Mouse (Mus musculus): ENCODE data around the gene Stim1.

Stim1 gene

DNA sequence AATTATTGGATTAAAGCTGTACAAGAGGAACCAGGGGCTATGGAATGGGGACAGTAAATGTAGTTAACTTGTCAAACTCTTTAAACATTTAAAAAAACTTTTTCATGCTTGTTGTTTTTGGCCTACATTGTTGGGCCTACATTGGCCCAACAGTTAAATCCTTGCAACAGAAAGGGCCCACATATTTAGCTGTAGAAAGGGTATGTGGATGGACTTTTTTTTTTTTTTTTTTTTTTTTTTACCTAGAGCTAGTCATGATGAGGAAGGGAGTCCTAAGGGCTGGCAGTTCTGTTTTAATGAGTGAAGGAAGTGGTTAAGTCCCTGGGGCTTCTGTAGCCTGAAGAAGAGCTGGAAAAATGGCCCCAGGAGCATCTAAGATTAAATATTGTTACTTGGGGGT is 42.7 kb downstream of the Stim1 start:
- no peak for DNase-seq

DNA sequence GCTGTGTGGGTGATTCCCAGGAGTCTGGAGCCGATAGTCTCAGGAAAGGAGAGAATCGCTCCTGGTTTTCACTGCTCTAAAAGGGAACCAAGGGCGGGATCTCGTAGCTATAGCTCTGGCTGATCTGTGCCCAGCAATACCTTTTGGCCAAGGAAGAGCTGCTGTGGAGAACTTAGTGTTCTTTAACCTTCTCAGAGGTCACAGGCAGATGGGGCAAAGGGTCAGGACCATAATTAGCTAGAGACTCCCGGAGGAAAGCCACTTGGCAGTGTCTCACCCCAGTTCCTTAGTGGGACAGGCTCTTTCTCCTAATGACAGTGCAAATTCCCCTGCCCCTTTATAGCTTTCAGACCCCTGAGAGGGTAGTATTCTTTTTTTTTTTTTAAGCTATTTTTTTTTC is 43.2 kb downstream of the Stim1 start:
- DNase-seq: no peak

DNA sequence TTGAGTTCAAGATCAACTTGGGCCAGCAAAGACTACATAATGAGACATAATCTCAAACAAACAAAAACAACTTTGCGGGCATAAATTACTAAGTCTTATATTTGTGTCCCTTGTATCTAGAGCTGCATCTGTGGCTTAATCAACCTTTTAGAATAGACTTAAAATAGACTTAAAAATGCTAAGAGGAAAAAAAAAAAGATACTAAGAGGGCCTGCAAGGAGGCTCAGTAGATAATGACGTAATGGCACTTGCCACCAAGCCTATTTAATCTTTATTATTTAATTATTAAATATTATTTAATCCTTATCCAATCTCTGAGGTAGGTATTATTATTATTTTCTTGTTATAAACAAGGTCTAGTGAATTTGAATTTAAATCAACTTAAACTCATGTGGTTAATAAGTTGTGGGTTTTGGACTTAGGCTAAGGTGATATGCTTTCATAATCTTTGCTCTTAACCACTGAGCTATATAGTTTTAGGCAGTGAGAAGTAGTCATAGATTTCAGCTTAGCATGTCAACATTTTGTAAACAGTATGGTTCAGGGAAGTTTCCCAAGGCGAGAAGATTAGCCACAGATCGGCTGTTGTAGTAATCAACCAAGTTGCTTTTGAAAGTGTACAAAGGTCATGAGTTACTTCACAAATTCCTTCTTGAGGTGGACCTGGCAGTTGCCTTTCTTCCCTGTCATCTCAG is 45.4 kb downstream of the Stim1 start:
- DNase-seq: no peak

DNA sequence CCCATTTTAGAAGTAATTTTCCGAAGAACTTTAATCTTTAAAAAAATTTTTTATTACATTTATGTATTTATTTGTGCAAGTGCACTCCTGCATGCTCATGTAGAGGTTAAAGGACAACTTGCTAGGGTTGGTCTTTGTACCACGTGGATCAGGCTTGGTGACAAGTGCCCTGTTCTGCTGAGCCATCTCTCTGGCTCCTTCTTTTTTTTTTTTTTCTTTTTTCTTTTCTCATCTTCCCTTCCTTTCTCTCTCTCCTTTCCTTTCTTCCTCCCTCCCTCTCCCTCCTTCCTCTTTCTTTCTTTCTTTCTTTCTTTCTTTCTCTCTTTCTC is 45.9 kb downstream of the Stim1 start:
- no peak for DNase-seq

DNA sequence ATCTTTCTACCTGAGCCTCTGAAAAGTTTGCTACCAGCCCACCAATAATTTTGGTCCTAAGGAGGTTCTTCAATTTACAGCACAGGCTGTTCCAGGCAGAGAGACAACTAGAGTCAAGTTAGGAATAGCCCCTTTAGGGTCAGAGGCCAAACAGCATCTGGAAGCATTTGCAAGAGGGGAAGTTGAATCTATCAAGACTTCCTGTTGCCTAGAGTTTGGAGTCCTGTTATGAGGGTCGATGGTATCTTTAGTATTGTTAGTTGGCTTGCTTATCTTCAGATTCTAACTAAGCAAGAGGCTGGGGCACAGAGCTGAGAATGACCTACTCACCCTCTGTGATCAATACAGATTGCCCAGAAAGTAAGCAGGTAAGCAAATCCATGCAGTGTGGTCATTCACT is 46.5 kb downstream of the Stim1 start:
- no peak for DNase-seq

DNA sequence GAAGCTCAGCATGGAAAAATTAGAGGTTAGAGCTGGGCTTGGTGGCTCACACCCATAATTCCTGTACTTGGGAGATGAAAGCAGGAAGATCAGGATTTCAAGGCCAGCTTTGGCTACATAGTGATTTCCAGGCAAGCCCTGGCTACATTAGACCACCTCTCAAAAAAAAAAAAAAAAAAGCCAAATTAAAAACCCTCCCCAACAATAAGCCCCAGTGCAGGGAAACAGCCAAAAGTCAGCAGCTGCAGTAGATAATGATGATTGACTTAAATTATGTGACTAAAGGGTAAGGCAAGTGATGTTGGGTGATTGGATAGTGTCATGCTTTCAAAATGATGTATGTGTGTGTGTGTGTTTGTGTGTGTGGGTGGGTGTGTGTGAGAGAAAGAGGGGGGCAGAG is 47.3 kb downstream of the Stim1 start:
- DNase-seq: no peak

DNA sequence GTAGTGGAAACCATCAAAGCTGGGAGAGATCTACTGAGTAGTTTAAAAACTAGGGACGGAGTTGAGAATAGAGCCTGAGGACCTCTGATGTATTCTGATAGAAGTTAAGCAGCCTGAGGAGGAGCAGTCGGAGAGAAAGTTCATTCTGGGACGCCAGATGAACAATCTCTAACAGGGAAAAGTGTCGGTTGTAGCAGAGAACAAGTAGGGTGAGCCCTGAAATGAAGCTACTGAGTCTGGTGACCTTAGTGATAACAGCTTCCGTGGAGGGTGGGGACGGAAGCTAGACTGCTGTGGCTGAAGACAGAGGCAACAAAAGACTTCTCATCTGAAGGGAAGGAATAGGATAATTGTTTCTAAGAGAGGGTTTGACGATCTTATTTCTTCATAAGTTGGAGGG is 47.8 kb downstream of the Stim1 start:
- DNase-seq: no peak

DNA sequence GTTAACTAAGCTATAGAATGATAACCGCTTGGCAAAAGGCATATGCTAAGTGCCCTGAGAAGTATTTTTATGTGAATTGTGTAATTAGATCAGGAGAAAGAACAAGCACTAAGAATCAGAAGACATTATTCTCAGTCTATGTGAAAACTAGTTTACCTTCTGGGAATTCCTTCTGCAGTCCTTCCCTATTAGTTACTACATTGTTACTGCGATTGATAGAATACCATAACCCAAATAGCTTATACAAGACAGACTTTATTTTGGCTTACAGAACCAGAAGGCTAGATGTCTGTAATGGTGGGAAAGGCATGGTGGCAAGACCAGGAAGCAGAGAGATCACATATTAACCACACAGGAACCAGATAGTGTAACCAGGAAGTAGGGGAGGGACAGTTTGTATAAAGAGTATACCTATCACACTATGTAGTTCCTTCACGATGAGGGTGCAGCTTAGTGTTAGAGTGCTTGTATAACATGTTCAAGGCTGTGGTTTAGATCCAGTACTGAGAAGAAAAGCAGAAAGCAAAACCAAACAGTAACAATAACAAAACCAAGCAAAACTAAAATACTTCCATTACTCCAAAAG is 50.1 kb downstream of the Stim1 start:
- DNase-seq: no peak

DNA sequence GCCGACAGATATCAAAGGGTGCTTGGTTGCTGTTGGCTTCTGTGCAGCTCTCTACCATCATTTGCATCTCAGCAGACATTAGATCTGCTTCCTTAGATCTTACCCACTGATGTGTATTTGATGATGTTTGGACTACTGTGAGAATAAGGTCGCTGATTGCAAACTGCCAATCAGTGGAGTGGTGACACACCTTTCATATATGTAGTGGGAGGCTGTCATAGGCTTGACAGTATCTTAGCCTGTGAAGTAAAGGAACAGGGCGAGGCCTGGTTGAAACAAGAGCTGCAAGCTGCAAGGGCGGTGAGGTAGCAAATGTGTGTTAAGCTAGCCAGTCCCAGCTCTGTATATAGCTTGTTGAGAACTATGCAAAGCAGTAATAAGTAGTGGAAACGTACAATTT is 54.5 kb downstream of the Stim1 start:
- DNase-seq: no peak

DNA sequence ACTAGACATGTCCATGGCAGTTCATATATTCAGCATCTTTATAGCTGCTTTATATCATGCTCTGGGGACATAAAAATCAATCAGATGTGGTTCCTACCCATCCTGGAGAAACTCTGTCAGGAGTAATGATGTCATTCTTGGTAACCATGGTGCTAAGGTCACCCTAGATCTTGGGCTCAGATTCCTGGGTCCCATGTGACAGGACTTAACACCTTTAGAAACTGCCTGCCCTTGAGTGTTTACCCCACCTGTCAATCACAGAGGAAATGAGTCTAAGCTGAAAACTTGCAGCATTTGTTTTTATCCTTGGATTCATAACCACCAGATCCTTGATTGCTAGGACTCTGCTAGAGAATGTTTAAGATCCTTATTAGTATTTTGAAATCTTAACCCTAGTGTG is 58.7 kb downstream of the Stim1 start:
- no peak for DNase-seq

DNA sequence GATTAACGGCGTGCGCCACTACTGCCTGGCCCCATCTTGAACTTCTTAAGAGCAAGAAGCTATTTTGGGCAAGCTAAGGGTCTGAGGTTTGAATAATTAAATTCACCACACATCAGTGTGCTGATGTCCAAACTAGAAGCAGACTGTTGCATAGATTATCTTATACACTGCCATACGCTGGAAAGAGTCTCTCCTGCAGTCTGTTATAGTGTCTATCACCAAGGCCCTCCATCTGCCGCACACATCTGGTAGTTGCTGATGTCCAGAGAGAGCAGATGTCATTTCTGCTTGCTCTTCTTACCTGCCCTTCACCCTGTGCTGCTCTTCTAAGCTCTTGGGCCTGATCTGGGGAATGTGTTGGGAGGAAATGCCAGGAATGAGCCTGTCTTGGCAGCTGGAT is 62.7 kb downstream of the Stim1 start:
- DNase-seq: no peak

DNA sequence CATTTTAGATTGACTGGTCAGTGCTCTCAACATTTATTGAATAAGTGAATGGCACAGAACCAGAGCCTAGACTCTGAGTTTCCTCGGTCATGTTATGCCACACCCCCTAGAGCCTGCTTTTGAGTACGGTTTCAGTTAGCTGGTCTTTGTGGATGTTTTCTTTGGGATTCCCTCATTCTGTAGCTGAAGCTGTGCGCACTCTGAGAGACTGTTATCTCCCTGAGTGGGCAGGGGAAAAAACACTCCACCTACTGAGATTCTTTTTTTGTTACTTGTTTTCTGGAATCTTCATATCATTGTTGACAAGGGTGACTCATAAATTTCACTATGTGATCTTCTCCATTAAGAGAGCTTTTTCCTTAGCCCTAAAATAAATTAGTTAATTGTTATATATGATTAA is 63.9 kb downstream of the Stim1 start:
- DNase-seq: no peak

DNA sequence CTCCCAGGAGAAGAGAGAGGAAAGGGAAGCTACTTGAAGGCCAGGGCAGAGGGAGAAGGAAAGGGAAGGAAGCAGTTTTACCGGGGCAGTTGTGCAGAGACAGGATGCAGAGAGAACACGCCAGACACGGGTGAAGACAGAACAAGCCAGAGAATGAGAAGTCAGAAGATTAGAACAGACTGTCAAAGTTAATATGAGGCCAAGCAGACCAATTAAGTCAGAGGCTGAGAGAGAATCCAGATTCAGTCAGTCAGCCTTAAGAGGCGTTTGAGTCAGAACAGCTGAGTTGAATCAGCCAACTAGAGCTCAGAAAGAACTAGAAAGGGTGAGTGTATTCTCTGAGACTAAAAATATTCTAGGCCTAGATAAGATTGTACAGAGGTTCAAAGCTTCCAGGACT is 66.1 kb downstream of the Stim1 start:
- no peak for DNase-seq

DNA sequence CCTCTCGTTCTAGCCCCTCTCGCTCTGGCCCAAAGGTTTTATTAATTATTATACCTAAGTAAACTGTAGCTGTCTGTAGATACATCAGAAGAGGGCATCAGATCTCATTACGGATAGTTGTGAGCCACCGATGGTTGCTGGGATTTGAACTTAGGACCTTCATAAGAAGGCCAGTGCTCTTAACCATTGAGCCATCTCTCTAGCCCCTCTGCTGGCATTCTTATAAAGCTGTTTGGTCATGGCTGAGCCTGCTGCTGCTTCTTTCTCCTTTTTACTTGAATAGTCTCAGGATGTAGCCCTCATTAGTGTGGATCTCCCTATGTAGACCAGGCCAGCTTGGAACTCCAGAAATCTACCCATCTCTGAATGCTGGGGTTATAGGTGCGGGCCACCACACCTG is 69.7 kb downstream of the Stim1 start:
- DNase-seq: no peak

DNA sequence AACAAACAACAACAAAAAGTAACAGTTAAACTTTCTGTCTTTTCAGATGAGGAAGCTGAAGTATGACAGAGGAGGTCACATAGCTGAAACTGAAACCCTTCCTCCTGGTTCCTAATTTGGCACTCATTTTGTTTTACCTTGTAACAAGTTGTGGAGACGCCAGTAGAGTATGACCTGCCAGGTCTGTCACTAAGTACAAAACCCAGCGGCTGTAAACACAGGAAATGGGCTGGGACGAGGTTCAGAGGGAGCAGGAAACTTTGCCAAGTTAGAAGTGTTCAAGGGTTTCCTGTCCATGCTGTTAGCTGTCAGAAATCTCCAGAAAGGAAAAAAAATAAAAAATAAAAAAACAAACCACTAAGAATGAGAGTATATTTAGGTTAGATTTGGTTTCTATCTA is 70.3 kb downstream of the Stim1 start:
- peak; percentile 52 for DNase-seq

DNA sequence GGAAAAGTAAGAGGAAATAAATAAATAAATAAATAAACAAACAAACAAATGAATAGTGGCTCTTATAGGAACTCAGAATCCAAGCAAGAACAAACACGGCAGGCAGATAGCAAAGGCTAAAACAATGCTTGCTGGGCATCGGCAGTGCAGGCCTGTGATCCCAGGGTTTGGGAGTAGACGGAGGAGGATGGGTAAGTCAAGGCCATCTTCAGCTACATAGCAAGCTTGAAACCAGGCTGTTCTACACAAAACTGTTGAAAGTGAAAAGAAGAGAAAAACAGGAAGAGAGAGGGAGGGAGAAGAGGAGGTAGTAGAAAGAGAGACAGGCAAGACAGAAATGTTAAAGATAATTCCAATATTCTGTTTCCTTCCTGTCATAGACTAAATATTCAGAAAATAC is 71.3 kb downstream of the Stim1 start:
- DNase-seq: no peak

DNA sequence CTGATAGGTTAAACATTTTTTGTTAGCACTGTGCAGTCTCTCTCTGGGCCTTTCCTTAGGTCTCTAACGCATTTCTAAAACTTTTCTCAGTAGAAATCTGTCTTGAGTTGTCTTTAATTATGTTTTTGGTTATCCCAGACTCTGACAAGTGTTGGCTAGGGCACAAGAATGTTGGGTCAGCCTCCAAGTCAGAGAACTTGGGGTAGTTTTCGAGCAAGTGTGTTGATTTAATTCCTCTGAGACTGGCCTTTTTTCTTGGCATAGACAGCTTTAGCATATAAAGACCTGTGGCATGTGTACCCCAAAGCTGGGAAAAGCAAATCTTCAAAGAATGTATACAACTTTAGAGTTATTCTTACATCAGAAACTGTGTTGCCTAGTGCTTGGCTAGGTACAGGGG is 78.3 kb downstream of the Stim1 start:
- no peak for DNase-seq

DNA sequence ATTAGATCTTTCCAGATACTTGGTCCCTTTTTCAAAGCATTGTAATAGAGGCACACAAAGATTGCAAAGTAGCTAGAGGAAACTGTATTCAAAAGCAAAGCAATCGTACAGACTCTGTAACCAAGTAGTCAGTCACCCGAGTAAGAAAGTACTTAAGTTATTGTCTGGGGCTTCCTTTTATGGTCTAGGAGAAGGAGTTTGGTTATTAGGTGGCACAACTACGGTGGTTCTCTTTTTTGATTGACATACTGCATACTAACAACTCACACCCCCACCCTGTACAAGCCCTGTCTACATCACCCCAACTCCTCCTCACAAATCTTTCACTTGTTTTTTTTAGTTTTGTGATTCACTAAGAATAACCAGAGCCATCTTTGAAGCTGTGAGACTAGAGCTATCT is 79.7 kb downstream of the Stim1 start:
- no peak for DNase-seq

DNA sequence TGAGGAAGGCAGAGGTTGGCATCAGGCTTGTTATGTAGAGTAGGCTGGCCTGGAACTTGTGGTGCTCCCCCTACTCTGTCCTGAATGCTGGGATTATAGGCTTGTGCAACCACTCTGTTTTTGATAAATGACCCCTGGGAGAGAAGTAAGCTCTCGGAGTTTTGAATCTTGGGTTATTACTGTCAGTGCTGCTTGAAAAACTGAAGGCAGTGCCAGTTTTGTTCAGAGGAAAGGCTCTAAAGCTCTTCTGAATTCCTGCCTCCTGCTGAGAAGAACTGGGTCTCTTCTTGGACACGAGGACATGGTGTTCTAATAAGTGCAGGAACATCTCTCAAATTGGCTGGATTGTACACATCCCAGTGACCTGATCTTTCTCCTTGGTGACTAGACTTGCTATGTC is 81.1 kb downstream of the Stim1 start:
- no peak for DNase-seq

DNA sequence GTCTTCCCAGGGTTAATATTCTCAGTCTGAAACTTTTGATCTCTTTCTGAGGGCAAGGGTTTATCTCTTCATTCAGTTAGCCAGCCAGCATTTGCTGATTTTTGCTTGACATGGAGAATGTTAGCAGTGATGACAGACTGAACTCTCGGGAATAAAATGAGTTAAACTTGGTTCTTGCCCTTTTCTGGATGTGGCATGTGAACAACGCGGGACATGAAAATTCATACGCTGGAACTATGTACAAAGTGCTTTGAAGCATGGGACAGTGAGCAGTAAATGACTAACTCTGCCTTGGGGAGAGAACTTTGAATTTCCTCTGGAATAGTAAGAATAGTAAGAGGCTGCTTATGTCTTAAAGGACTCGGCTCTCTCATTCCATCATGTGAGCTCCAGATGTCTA is 81.6 kb downstream of the Stim1 start:
- DNase-seq: no peak

DNA sequence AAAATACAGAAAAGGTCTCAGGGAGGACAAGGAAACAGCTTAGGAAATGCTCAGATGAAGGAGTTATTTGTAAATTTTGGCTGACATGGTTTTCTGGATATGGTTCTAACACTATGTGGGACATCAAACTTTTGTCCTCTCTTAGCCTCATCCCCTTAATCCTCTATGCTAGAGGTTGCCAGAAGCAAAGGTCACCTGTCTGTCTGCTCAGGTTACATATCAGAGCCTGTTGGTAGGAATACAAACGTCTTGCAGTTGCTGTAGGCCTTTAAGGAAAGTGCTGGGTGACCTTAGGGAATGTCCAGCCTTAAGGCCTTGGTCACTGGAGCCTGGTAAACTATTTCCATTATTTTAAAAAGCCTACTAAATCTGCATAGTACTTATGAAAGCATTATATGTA is 85.8 kb downstream of the Stim1 start:
- no peak for DNase-seq

DNA sequence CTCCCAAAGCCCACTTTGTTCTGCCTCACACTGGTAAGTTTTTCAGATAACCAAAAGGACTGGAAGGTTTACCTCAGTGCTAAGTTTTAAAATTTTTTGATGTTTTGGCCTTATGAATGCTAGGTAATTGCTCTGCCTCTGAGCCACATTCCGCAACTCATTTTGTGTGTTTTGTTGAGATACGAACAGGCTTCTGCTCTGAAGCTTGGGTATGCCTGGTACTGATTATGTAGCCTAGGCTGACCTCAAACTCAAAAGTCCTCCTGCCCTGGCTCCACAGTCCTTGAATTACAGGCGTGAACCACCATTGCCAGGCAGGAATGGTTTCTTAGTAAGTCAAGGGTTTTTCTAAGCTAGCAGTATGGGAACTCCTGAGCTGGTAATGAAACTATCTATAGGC is 90.5 kb downstream of the Stim1 start:
- DNase-seq: no peak

DNA sequence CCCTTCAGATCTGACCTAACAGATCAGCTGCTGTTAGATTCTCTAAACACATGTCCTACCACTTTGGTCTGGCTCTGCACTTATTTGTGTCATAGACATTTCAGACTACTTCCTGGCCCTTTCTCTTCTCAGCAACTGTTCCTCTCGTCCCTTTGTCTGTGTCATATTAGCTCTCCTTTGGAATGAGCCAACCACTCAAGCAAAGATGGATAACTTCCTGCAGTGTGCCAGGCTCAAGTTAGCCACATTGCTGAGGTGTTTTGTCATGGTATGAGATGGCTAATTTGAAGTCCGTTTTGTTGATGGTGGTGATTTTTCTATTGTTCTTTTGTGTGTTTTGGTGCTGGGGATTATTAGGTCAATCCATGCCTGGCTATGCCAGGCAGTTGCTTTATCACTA is 93.7 kb downstream of the Stim1 start:
- DNase-seq: no peak

DNA sequence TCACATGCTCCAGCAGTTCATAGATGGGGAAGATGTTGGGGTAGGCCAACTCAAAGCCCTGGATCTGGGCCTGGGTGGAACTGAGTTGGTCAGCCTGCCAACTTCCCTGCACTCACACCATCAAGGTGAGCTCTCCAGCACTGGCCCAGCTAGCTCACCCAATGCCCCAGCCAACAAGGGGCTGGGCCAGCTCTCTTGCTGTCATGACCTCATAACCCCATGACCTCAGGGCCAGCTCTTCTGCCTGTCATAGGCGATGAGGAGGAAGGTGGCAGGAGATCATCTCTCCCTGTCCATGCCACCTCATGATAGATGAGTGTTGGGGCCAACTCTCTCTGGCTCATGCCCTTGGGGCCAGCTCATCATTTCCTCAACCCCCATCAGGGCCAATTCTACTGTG is 96.2 kb downstream of the Stim1 start:
- DNase-seq: no peak

DNA sequence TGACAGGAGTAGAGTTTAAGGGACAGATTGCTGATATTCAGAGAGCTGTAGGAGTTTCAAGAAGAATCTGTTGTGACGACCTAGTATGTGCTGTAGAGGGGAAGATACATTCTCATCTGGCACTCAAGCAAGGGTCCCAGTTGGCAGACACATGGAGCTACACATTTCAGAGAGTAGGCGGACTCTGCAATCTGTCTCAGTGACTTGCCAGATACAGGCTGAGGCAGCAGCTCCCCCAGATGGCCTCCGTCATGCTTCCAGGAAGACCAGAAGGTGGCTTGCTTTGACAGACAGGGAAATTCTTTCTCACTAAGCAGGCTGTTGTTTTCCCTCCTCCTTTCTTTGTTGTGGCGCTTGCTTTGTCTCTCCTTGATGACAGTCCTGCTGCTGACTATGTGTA is 102.1 kb downstream of the Stim1 start:
- DNase-seq: peak; percentile 93

DNA sequence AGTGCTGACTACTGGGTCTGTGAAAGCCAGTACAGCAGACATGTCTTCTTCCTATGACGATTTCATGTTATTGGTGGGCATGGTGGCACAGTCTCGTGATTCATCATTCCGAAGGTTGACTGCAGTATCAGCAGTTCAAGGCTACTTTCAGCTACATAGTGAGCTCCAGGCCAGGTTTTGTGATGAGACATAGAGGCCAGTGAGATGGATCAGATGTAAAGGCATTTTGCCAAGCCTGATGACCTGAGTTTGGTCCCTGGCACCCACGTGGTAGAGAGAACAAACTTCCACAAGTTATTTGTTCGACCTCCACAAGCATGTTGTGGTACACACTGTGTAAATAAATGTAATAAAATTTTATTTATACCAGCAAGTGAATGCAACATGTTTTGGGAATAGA is 102.9 kb downstream of the Stim1 start:
- DNase-seq: no peak

Measured in cerebellum, adult 9-11 months (tissue).